Mouse (Mus musculus) brain, embryonic 18.5 days (tissue): ENCODE measurements around the gene Dyrk3.
A peak's percentile ranks its signal among the peaks of the same experiment; 100 is the strongest.

ENCODE experiments used
- DNase-seq: peaks from one replicate; pipeline ENCODE4 v3.0.0-alpha.2; 2012; ENCODE audit warnings: low read depth, low spot score

Dyrk3 gene

GRCm38 (mm10) chr1:131084289-131084688, 53.9 kb downstream of the Dyrk3 start:
- no peak for DNase-seq

GRCm38 (mm10) chr1:131083609-131084008, 54.5 kb downstream of the Dyrk3 start:
- no peak for DNase-seq

GRCm38 (mm10) chr1:131083122-131083521, 55.0 kb downstream of the Dyrk3 start:
- DNase-seq: no peak

- no peak for DNase-seq
Measured at GRCm38 (mm10) chr1:131080686-131081085, 57.5 kb downstream of the Dyrk3 start.

- DNase-seq: no peak
Measured at GRCm38 (mm10) chr1:131079762-131080161, 58.4 kb downstream of the Dyrk3 start.

- DNase-seq: peak; percentile 58
Measured at GRCm38 (mm10) chr1:131078761-131079330, 59.3 kb downstream of the Dyrk3 start.
